Mouse (Mus musculus) E14TG2a.4 (cell line): ENCODE data around the gene Bcl9l.

ENCODE experiments used
- CTCF ChIP-seq: conservative IDR thresholded peaks from 2 replicates; pipeline ENCODE4 v1.5.1; 2014; ENCODE audit warnings: low read length
- NANOG ChIP-seq: IDR thresholded peaks from 2 replicates; pipeline ENCODE4 v1.6.1; 2014; ENCODE audit warnings: borderline replicate concordance, low read length, mixed read lengths

- no peak for TF ChIP-seq CTCF
- TF ChIP-seq NANOG = no peak
Observed at GRCm38 (mm10) chr9:44461950-44462349, 20.7 kb upstream of the Bcl9l start.
